Mouse (Mus musculus): Measurements from ENCODE around the gene Apod.
"Not testable (repeated sequence)": the region's sequence is repeated elsewhere in the genome, so short reads cannot be mapped to it uniquely, and the experiment has no call there.

The Apod gene

DNA sequence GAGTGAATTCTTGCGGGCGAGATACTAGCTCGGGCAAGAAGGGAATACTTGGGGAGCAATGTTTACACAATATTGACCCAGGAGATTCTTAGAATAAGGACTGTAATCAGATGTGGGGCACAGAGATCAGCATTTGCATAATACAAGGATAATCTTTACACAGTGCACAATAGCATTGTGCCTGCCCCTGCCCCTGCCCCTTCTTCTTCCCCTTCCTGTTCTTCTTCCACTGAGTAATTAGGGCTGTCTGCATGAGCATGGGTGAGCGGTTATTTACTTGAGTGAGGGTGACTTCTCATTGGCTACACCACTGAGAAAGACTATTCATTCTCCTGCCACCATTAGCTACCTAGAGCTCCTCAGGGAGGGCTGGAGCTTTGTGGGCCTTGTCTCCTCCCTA, 6.9 kb upstream of the Apod start:
- no peak for DNase-seq (ENCODE audit: extremely low read depth, low read depth)

DNA sequence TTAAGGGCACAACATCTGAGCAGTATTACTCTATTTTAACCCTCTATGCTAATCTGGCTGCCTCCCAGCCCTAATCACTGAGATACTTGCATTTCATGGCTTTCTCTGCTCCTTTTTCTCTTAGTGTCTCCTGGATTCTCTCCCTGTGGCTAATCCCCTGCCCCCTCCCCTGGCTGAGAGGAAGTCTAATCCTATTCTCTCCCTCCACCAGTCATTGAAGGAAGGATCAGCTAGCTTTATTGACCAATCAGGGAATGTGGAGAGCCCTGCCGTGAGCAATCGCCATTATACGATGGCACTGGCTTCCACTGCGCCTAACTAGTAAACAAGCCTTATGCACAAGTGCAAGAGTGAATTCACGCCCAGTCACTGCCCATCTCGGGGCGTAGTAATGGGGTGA, 6.3 kb upstream of the Apod start:
- DNase-seq (ENCODE audit: extremely low read depth, low read depth) = no peak

DNA sequence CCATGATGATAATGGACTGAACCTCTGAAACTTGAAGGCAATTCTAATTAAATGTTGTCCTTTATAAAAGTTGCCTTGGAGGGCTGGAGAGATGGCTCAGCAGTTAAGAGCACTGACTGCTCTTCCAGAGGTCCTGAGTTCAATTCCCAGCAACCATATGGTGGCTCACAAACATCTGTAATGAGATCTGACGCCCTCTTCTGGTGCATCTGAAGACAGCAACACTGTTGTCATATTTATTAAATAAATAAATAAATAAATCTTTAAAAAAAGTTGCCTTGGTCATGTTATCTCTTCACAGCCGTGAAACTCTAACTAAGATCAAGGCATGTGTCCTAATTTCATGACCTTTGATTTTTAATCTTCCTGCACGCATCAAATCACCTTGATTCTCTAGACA, 5.1 kb upstream of the Apod start:
- DNase-seq (ENCODE audit: extremely low read depth, low read depth) = not testable (repeated sequence)

DNA sequence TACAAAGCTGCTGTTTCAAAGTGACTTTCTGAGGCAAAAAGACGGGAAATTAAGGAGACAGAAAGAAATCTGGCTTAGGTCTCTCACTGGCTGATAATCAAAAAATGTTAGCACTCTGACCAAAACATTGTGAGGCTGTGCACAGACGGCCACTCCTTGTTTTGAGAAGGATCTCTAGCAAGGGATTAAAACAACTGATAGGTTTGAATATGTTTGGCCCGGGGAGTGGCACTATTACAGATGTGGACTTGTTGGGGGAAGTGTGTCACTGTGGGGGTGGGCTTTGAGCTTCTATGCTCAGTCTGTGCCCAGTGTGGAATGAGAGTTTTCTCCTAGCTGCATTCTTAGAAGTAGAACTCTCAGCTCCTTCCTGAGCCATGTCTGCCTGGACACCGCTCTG, 4.7 kb upstream of the Apod start:
- DNase-seq (ENCODE audit: extremely low read depth, low read depth) = no peak

DNA sequence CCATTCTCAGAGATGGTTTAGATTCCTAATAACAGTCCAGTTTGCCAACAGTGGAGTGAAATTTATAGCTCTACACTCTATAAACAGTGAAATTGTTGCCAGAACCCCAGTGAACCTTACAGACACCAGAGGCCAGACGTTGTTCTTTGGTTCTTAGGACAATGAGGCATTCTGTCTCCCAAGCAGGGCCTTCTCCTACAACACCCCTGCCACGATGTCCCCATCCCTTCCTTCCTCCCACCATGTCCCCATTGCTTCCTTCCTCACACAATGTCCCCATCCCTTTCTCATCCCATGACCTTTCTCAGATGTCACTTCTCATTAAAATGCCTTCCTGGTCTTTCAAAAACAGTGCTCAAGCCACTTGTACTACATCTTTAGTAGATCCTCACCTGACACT, 3.8 kb upstream of the Apod start:
- DNase-seq (ENCODE audit: extremely low read depth, low read depth) = no peak

DNA sequence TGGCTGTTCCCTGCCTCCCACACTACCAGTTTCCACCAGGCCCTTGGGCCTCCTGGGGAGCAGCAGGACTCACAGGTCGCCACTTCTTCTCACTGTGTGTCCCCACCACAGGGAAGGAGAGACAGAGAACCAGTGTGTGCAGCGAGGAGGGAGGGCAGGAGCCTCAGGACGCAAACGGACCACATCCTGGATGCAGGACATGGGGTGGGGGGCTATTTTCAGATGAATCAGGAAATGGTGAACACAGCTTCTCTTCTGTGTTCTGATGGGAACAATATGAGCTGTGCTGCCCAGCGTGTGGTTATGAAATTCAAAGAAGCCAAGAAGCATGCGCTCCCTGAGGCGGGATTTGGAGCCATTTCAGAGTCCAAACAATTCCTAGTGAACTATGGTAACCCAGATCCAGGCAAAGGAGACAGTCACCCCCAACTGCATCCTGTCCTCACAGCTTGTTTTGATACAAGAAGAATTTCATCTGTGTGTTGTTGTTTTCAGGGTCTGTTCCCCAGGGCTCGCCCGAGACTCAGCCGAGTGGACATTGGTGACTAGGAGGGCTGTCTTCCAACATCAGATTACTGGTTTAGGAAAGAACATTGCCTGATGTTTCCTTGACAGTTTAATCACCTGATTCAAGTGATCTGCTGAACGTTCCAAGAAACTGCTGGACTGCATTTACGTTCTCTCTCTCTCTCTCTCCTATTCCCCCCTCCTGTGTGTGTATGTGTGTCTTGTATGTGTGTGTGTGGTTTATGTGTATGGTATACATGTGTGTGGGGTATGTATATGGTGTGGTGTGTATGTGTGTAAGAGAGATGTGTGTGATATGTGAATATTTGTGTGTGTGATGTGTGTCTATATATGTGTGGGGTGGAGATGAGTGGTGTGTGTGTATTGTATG, 1.9 kb upstream of the Apod start:
- not testable (repeated sequence) for DNase-seq (ENCODE audit: extremely low read depth, low read depth)

DNA sequence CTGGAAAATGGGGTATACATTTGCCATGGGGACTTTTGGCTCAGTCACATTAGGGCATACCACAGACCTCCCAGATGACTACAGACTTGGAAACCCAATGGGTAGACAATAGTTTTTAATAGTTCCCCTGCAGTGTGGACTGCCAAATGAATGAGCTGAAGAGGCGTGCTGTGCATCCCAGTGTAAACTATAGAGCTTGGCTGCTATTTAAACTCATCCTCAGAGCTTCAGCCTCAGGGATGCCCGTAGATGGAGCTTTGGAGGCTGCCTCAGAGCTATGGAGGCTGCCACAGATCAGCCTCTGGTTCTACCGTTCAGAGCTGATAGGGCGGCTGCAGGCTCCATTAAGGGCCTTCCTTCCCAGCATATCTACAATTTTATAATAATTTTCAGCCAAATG, 686 bp upstream of the Apod start:
- DNase-seq (ENCODE audit: extremely low read depth, low read depth) = no peak

DNA sequence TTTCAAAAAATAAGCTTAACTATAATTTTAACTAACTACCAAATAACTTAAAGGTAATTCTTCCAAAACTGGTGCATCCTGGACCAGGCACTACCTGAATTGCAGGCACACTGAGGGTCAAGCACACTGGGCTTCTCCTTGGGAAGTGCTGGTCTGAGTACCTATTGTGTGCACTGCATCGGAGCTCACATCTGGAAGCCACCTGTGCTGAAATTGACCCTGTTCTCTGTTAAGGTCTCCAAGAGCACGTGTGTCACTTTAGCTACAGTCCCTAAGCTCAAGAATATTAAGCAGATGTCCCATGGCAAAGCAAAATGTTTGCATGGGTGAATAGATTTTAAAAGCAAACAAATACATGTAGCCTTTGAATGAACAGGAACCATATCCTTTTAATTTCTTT, 997 bp downstream of the Apod start:
- no peak for DNase-seq (ENCODE audit: extremely low read depth, low read depth)

DNA sequence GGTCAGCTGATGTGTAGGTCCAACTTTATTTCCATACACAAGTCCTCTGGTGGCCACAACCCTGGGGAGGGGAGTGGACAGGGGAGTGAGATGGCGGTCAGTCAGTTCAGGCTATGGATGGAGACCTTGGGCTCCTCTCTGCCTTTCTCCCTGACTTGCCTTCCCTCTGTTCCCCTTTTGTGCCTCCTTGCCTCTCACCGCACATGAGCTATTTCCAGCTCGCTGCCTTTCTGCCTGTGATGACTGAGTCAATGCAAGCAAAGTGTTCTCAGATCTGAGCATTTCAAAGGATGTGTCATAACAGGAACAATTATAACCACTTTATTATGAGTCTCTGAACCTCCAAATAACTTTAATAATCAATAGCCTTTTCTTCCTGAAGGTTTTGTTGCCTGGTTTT, 2.3 kb downstream of the Apod start:
- no peak for DNase-seq (ENCODE audit: extremely low read depth, low read depth)

DNA sequence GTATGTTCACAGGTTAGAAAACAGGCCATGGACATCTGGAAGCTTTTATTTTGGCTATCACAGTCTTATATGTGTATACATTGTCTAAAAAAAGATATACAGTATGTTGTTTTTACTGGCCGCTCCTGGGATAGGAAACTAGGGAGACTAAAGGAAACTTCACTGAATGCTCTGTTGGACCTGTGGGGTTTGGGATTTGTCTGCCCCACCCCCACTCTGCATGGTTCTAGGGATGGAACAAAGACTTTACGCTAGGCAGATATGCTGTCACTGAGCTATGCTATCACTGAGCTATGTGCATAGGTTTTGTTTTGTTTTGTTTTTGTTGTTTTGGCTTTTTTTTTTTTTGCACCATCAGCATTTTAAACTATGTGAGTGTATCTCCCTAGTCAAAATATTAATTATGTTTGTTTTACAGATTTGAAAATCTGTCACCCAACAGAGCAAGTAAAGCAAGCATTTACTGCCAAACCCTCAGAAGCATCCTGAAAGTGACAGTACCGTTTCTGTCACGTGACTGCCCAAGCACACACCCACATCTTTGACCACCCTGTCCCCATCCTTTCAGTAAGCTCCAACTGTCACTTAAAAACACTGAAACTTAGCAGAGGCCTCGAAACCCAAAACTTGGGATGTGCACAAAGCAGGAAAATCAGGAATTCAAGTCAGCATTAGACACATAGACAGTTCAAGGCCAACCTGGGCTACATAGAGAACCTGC, 9.2 kb downstream of the Apod start:
- no peak for DNase-seq (ENCODE audit: extremely low read depth, low read depth)

DNA sequence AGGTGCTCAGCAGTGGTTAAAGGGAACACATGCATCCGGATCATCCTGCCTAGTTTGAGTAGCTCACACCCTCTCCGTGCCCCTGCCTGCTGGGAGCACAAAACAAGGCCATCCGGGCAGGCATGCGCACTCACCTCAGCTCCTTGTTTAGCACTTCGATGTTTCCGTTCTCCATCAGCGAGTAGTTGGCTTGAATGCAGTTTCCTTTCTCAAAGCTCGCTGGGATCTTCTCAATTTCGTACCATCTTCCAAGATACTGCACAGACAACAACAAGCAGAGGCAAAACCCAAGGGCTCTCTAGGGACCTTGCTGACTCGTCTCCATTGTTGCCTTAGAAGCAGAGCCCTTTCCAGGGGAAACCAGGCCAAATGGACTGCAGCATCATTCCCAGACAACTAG, 11.3 kb downstream of the Apod start:
- no peak for DNase-seq (ENCODE audit: extremely low read depth, low read depth)

DNA sequence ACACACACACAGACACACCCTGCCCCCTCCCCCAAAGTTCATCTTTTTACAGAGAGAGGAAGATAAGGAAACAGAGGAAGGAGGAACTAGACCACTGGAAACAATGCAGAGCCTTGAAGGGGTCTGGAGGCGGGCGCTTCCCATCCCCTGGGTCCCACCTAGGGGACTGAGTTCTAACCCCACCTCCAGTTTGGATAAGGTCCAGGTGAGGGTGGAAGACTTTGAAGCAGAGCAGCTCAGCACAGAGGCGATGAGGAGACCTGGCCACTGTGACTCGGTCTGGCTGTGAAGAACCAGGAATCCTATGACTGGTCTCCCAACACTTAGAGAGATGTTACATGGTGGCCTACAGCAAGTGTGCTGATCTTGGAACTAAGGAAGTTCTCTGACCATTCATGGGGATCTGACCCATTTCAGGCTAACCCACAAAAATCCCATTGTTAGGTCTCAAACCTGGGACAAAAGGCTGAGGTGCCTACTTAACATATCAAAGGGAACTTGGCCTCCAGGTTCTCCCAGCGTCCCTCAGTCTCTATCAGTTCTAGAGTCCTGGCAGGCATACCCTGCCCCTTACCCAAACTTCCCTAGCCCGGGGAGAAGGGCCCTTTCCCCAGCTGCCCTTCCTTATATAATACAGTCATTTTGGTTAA, 13.6 kb downstream of the Apod start:
- no peak for DNase-seq (ENCODE audit: extremely low read depth, low read depth)

DNA sequence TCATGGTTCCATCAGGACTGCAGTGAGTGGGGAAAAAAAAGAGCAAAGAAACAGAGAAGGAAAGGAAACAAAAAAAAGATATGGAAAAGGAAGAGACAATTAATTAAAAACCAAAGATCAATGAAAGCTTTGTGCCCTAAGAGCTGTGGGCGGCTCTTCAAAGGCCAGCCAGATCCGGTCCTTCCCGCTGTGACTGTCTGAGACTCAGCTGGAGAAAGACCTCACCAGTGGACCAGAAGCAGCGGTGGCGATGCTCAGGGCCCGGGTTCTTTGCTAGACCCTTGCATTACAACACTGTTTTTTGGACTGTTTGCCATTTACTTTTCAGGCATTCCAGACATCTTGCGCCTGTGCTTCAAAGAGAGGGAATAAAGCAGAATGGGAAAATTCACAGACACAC, 14.1 kb downstream of the Apod start:
- no peak for DNase-seq (ENCODE audit: extremely low read depth, low read depth)

DNA sequence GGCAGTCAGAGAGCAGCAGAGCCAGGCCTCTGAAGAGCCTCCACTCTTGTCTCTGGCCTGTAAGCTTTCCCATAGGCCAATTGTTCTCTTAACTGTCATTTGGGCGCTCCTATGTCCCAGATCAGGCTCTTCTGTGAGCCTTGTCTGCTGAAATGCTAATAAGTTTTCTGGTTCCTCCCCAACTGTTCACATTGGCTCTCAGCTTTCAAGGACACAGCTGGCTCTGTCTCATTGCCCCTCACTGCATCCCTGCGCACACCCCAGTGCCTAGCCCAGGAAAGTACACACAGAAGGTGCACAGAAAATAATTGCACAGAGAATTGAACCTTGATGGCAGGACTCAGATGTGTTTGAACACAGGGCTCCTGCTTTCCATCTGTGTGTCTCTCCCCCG, 14.7 kb downstream of the Apod start:
- DNase-seq (ENCODE audit: extremely low read depth, low read depth) = no peak

DNA sequence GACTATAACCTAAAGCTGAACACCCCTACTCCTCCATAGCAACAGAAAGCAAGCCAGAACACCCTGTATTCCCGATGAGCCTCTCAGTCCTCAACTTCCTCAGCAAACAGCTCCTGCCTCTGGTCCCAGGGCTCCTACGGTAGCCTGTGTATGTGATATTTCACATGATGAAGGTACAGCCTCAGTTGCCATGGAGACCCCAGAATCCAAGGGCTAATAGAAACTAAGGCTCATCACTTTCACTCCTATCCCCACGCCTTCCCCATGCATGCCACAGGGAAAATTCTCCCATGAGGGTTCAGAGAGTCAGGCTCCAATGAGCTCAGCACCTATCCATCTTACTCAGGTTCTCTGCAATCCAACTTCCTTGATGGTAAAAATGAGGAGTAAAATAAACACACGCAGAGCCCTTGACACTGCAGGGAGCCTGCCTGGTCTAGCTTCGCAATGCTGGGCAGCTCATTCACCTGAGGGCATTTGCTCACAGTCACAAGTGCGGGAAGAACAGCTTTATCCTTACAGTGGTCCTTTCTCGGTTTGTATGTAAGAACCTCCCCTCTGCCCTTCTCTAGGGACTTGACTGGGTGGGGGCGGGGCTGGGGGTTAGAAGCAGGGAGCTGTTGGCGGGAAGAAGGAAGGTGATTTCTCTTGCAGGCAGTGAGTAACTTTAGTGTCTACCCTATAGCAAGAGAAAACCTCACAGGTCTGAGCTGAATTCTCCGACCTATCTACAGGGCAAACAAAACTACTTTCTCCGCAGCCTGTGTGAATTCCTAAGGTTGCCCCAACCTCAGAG, 15.2 kb downstream of the Apod start:
- DNase-seq (ENCODE audit: extremely low read depth, low read depth) = no peak

DNA sequence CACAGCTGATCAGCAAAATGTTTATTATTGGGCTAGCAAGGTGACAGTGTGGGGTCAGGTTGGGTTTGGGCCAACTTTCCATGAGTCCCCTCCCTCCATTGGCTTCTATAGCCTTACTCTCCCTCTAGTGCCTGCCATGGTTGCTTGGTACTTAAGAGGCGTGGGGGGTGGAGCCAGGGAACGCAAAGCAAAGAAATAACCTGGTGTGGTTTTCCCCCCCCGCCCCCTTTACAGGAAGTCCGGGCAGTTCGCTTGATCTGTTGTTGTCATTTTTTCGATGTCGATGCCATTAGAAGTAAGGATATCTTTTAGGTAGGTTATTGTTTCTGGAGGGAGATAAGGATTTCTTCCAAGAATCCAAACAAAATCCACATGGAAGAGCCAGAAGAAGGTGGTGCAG, 17.5 kb downstream of the Apod start:
- DNase-seq (ENCODE audit: extremely low read depth, low read depth) = no peak

DNA sequence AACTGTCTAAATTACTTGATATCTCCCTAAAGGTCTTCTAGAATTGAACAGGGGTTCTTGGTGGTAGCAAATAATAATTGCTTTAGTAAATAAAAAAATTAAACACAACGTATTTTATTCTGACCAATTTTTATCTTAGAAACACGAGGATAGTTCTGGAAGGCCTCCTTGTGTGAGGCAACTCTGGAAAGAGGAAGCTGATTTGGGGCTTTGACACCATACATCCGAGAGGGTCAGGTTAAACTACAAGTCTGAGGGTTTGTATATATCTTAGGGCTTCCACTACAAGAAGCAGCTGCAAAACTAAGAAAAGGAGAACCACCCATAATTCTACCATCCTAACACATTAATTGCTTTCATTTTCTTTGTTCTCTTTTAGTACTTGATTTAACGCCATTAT, 20.8 kb downstream of the Apod start:
- peak; percentile 77 for DNase-seq (ENCODE audit: extremely low read depth, low read depth)

DNA sequence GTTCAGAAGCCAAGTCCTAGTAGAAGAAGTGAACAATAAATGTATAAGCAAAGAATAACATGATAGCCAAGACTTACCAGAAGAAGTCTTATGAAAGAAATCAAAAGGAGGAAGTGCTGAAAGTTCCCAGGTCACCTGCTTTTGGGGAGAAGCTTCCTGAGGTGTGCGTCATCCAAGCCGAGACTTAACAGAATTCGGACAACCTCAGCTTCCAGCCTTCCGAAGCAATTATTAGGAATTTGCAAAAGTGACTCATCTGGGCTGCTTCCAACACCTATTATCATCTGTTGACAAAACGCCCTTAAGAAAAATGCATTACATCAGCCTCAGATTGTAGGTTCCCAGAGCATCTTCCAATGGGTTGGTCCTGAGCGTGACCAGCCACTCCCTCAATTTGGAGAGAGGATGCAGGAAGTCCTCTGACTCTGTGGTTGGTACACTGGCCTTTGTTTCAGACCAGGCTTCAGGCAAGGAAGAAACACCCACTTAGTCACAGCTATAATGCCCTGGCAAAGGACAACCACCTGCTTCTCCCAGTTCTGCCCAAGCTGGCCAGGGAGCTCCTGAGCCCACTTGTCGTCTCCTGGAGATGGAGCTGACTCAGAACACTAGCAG, 23.8 kb downstream of the Apod start:
- no peak for DNase-seq (ENCODE audit: extremely low read depth, low read depth)

DNA sequence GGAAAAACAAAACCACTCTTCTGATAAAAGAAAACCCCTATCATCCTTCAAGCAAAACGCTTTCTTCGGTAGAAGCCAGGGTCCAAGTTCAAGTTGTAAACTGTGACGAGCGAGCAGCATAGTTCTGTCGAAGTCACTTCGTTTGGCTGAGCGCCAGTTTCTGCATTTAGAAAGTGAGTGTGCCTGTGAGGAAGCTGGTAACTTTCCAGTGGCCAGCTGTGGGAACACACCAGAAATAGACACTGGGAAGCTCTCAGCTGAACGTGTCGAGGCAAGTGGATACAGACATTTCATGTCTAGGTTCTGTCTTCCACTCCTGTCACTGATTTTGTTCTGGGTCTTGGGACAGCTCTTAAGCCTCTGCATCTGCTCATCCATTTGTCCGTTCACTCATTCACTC, 24.3 kb downstream of the Apod start:
- peak; percentile 83 for DNase-seq (ENCODE audit: extremely low read depth, low read depth)

DNA sequence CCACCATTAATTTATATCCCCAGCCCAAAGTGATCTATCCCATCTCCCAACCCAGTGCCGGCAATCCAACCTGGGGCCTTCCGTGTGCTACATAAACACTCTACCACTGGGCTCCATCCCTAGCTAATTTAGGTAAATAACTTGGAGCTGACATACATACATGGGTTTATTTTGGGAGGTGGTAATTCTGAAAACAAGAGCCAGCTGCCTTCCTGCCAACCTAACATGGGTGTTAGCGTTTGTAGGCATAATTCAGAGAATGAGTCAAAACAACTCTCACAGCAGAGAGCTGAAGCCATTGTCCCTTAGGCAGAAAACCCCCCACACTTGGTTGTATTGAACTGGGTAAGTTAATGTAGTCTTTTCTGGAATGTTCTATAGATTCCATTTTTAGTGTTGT, 26.9 kb downstream of the Apod start:
- DNase-seq (ENCODE audit: extremely low read depth, low read depth) = no peak

DNA sequence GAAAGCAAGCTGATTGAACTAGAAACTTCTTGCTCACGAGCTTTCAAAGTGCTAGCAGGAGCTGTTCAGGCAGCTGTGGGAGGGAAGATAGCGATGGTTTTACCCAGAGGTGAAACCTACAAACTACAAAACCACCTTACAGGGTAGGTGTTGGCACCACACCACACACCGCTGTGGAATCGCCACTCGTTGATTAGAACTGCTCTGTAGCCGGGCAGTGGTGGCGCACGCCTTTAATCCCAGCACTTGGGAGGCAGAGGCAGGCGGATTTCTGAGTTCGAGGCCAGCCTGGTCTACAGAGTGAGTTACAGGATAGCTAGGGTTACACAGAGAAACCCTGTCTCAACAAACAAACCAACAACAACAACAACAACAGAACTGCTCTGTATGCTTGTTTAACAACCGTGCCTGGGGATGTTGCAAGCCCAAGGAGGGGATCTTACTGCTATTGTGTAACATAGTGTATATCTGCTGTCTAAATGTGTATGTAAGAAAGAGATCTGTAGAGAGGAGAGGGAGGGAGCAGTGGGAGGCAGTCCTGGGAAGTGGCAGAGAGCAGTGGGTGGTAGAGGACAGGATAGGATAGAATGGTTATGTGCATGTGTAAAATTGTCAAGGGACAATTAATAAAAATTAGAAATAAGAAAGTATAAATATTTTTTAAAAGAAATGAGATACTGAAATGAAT, 27.7 kb downstream of the Apod start:
- no peak for DNase-seq (ENCODE audit: extremely low read depth, low read depth)
